Mouse (Mus musculus) ES-E14 (cell line): Measurements from ENCODE around the gene R3hdm4. TPM values are rescaled to one million over a fixed set of nuclear protein-coding genes. Genes with fewer than 3 reads are reported as not detected.
A peak's percentile ranks its signal among the peaks of the same experiment; 100 is the strongest.

Source experiments
- DNase-seq: peaks from one replicate; pipeline ENCODE4 v3.0.0-alpha.2; 2013; ENCODE audit warnings: low read depth, low spot score
- H3K27ac ChIP-seq: 2 replicates; pipeline ENCODE4 v1.5.1; 2012; ENCODE audit warnings: low read depth, mild to moderate bottlenecking, low read length, moderate library complexity, mixed read lengths; ENCODE audit not compliant: poor library complexity, insufficient read depth, severe bottlenecking
- H3K36me3 ChIP-seq: 2 replicates; pipeline ENCODE4 v1.6.1; 2012; ENCODE audit warnings: mild to moderate bottlenecking, low read length, moderate library complexity, mixed read lengths; ENCODE audit not compliant: control insufficient read depth, poor library complexity, insufficient read depth, severe bottlenecking
- H3K4me1 ChIP-seq, 2 experiments: fragments of 150-350 bp in 1 of 2; sonication (generic) in 1 of 2; 2 replicates each; pipeline ENCODE4 v1.6.1; 2012; ENCODE audit warnings: low read length in 2 of 2, mild to moderate bottlenecking in 1 of 2, mixed read lengths in 1 of 2; ENCODE audit not compliant: control insufficient read depth in 2 of 2, insufficient read depth in 2 of 2, poor library complexity in 1 of 2
- H3K4me3 ChIP-seq, 2 experiments: fragments of 150-350 bp in 1 of 2; sonication (generic) in 1 of 2; 2 replicates each; pipeline ENCODE4 v1.5.1; 2012; ENCODE audit warnings: low read length in 2 of 2, low read depth in 1 of 2, mild to moderate bottlenecking in 1 of 2, mixed read lengths in 1 of 2; ENCODE audit not compliant: insufficient read depth in 1 of 2, poor library complexity in 1 of 2, severe bottlenecking in 1 of 2
- H3K9ac ChIP-seq: 2 replicates; pipeline ENCODE4 v1.6.1; 2012; ENCODE audit warnings: low read depth, mild to moderate bottlenecking, low read length, mixed read lengths; ENCODE audit not compliant: poor library complexity, insufficient read depth, severe bottlenecking
- H3K9me3 ChIP-seq: fragments of 150-350 bp; sonication (generic); 2 replicates; pipeline ENCODE4 v1.6.1; 2012; ENCODE audit warnings: low read depth, mild to moderate bottlenecking, low read length; ENCODE audit not compliant: control insufficient read depth, insufficient read depth
- CHD2 ChIP-seq: IDR thresholded peaks from 2 replicates; pipeline ENCODE4 v1.6.1; 2014; ENCODE audit warnings: mild to moderate bottlenecking, low read depth, low read length, inconsistent platforms
- HCFC1 ChIP-seq: IDR thresholded peaks from 2 replicates; pipeline ENCODE4 v1.6.1; 2012; ENCODE audit warnings: low read length, inconsistent platforms, borderline replicate concordance; ENCODE audit not compliant: insufficient read depth
- MAFK ChIP-seq: IDR thresholded peaks from 2 replicates; pipeline ENCODE4 v1.6.1; 2014; ENCODE audit warnings: mild to moderate bottlenecking, low read depth, low read length, inconsistent platforms; ENCODE audit not compliant: insufficient read depth
- ZC3H11A ChIP-seq: IDR thresholded peaks from 2 replicates; pipeline ENCODE4 v1.6.1; 2012; ENCODE audit warnings: low read depth, mild to moderate bottlenecking, inconsistent platforms, low read length, borderline replicate concordance
- ZNF384 ChIP-seq: IDR thresholded peaks from 2 replicates; pipeline ENCODE4 v1.6.1; 2012; ENCODE audit warnings: low read depth, low read length, inconsistent platforms
- in situ Hi-C, 2 experiments: fragments of 600-800 bp; cut with MboI; formaldehyde crosslinking; loops; one replicate each; pipeline ENCODE4 v1.15.1; 2025; ENCODE audit warnings: low sequenced_read_pairs in 2 of 2, inconsistent platforms in 1 of 2; ENCODE audit not compliant: unreplicated experiment in 2 of 2
- total RNA-seq: library from RNA; depleted of rRNA; stranded (reverse); fragments of 300-350 nt; gene quantifications from 2 replicates; pipeline ENCODE4 v1.2.3, GENCODE M21; 2012

The R3hdm4 gene
- total RNA-seq, 1 experiment = 24.0 TPM

DNA sequence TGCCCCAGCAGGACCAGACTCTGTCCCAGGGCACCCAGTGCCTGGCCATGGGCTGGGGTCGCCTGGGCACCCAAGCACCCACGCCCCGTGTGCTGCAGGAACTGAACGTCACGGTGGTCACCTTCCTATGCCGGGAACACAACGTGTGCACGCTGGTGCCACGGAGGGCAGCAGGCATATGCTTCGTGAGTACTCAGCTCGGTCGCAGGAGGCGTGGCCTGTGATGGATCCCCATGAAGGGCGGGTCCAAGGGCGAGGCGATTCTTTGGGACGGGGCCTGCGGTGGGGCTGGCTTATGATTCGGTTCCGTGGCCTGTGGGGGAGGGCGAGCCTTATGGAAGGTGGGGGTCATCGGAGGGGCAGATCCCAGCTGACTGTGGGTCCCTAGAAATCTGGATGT is 39.0 kb downstream of the R3hdm4 start:
- in situ Hi-C loops = no loop called here
- Histone ChIP-seq H3K27ac (no peak overlapping the region), H3K4me3 (peak overlapping the region in 1 of 2 experiments; percentile 47; a peak in 1 of 4 replicates), H3K9me3 (no peaks in the 10 kb centered on the region), H3K36me3 (no peaks in the 10 kb centered on the region), H3K9ac (0 out of 2 replicates have a peak overlapping the region, but pooled peaks have one; percentile 28), H3K4me1 (peaks cover 0 to 19% of the 10 kb centered on the region in 2 experiments; a peak in 1 of 4 replicates)
- DNase-seq = no peak
- TF ChIP-seq HCFC1 (no peak), ZC3H11A (no peak), ZNF384 (no peak), MAFK (no peak), CHD2 (no peak)

GRCm38 (mm10) chr10:79880721-79881120 is 40.3 kb downstream of the R3hdm4 start:
- Histone ChIP-seq H3K9ac (no peak overlapping the region), H3K36me3 (no peaks in the 10 kb centered on the region), H3K4me3 (no peak overlapping the region), H3K9me3 (no peaks in the 10 kb centered on the region), H3K27ac (no peak overlapping the region), H3K4me1 (peaks cover 0 to 19% of the 10 kb centered on the region in 2 experiments; a peak in 1 of 4 replicates)
- DNase-seq = no peak
- no peak for TF ChIP-seq MAFK
- in situ Hi-C loops = no loop called here

GRCm38 (mm10) chr10:79879527-79879926 is 41.5 kb downstream of the R3hdm4 start:
- H3K4me3 ChIP-seq = no peak overlapping the region
- DNase-seq = no peak
- in situ Hi-C loops = no loop called here
- H3K9me3 ChIP-seq = no peaks in the 10 kb centered on the region
- H3K27ac ChIP-seq = no peak overlapping the region
- no peaks in the 10 kb centered on the region for H3K36me3 ChIP-seq
- H3K9ac ChIP-seq = no peak overlapping the region
- no peak for TF ChIP-seq ZC3H11A
- no peak for TF ChIP-seq HCFC1
- no peak for TF ChIP-seq ZNF384
- peaks cover 0 to 19% of the 10 kb centered on the region in 2 experiments; a peak in 1 of 4 replicates for H3K4me1 ChIP-seq

- no peak overlapping the region for H3K9ac ChIP-seq
- TF ChIP-seq MAFK (no peak), ZC3H11A (no peak), HCFC1 (no peak), CHD2 (no peak), ZNF384 (no peak)
- no peak for DNase-seq
- no peaks in the 10 kb centered on the region for H3K36me3 ChIP-seq
- H3K4me3 ChIP-seq = no peak overlapping the region
- H3K9me3 ChIP-seq = no peaks in the 10 kb centered on the region
- H3K4me1 ChIP-seq = peaks cover 0 to 19% of the 10 kb centered on the region in 2 experiments; a peak in 1 of 4 replicates
- in situ Hi-C loops = no loop called here
- no peak overlapping the region for H3K27ac ChIP-seq
These were observed 43.3 kb downstream of the R3hdm4 start for GRCm38 (mm10) chr10:79877757-79878156.

GRCm38 (mm10) chr10:79877174-79877573 is 43.8 kb downstream of the R3hdm4 start:
- no peak for TF ChIP-seq MAFK
- no peak for TF ChIP-seq ZNF384
- TF ChIP-seq ZC3H11A = no peak
- TF ChIP-seq HCFC1 = no peak
- TF ChIP-seq CHD2 = no peak
- no peaks in the 10 kb centered on the region for H3K36me3 ChIP-seq
- in situ Hi-C loops = no loop called here
- no peak overlapping the region for H3K27ac ChIP-seq
- H3K4me1 ChIP-seq = peaks cover 0 to 15% of the 10 kb centered on the region in 2 experiments; a peak in 1 of 4 replicates
- no peak overlapping the region for H3K4me3 ChIP-seq
- no peak overlapping the region for H3K9ac ChIP-seq
- no peak for DNase-seq
- H3K9me3 ChIP-seq = no peaks in the 10 kb centered on the region
